Mouse (Mus musculus): ENCODE results near the gene Epha7. TPM values are rescaled to one million over a fixed set of nuclear protein-coding genes. Genes with fewer than 3 reads are reported as not detected.

Gene Epha7
- not detected for polyA plus RNA-seq (2017; shearing (Covaris generic))

GRCm38 (mm10) chr4:28812691-28813289, at the start of gene Epha7:
Gene Epha7, plus strand, starts transcription at chr4:28813131.

Data from CD4-positive, CD25-positive, alpha-beta regulatory T cell, adult 9 weeks (primary cell).